Mouse (Mus musculus): Measurements from ENCODE around the gene AC161166.1.

AC161166.1 gene

GRCm38 (mm10) chr7:24461376-24462051 is 50.7 kb downstream of the AC161166.1 start:
- DNase-seq (ENCODE audit: low read depth, low spot score): no peak

Measured in brain, embryonic 18.5 days (tissue).